Mouse (Mus musculus) forebrain, embryonic 16.5 days (tissue): ENCODE results near the gene Slc7a6. TPM values are rescaled to one million over a fixed set of nuclear protein-coding genes. Genes with fewer than 3 reads are reported as not detected.

Experiments
- ATAC-seq: fragments of 200-750 bp; cut with Nextera tagmentation; 2 replicates; pipeline ENCODE4 v1.8.0; 2017; ENCODE audit warnings: mild to moderate bottlenecking, moderate library complexity
- H3K27ac ChIP-seq: fragments of 300-500 bp; sonication (generic); 2 replicates; pipeline ENCODE4 v1.5.1; 2014; ENCODE audit warnings: low read length, control low read depth
- H3K27me3 ChIP-seq: fragments of 300-500 bp; sonication (generic); replicated peaks from 2 replicates; pipeline ENCODE4 v1.6.1; 2014; ENCODE audit warnings: low read length; ENCODE audit not compliant: control insufficient read depth, insufficient read depth
- H3K36me3 ChIP-seq: fragments of 300-500 bp; sonication (generic); 2 replicates; pipeline ENCODE4 v1.6.1; 2014; ENCODE audit not compliant: control insufficient read depth, insufficient read depth
- H3K4me1 ChIP-seq: fragments of 300-500 bp; sonication (generic); replicated peaks from 2 replicates; pipeline ENCODE4 v1.6.1; 2014; ENCODE audit warnings: low read length; ENCODE audit not compliant: control insufficient read depth, insufficient read depth
- H3K4me2 ChIP-seq: fragments of 300-500 bp; sonication (generic); 2 replicates; pipeline ENCODE4 v1.6.1; 2014; ENCODE audit warnings: mild to moderate bottlenecking, low read length, control low read depth
- H3K4me3 ChIP-seq: fragments of 300-500 bp; sonication (generic); replicated peaks from 2 replicates; pipeline ENCODE4 v1.5.1; 2014; ENCODE audit warnings: mild to moderate bottlenecking, low read length, control low read depth
- H3K9ac ChIP-seq: fragments of 300-500 bp; sonication (generic); replicated peaks from 2 replicates; pipeline ENCODE4 v1.6.1; 2014; ENCODE audit warnings: low read depth, low read length, control low read depth
- H3K9me3 ChIP-seq: fragments of 300-500 bp; sonication (generic); 2 replicates; pipeline ENCODE4 v1.6.1; 2016; ENCODE audit warnings: low read length; ENCODE audit not compliant: control insufficient read depth
- WGBS: fragments of 180-500 bp; shearing (Covaris S2); extraction: QIAGEN DNeasy Blood & Tissue Kit; methylation state at CpG from one replicate; pipeline ENCODE4 v1.1.7; 2014; 5-methylcytosine and 5-hydroxymethylcytosine counted together
- polyA plus RNA-seq: library from polyadenylated mRNA; unstranded; fragments of >200 nt; fragmentation: Nextera tagmentation; extraction: Ambion mirVana; gene quantifications from 2 replicates; pipeline ENCODE4 v1.2.1, GENCODE M21; 2015

Gene Slc7a6
- 49.3 and 58.4 TPM in 2 replicates for polyA plus RNA-seq

DNA sequence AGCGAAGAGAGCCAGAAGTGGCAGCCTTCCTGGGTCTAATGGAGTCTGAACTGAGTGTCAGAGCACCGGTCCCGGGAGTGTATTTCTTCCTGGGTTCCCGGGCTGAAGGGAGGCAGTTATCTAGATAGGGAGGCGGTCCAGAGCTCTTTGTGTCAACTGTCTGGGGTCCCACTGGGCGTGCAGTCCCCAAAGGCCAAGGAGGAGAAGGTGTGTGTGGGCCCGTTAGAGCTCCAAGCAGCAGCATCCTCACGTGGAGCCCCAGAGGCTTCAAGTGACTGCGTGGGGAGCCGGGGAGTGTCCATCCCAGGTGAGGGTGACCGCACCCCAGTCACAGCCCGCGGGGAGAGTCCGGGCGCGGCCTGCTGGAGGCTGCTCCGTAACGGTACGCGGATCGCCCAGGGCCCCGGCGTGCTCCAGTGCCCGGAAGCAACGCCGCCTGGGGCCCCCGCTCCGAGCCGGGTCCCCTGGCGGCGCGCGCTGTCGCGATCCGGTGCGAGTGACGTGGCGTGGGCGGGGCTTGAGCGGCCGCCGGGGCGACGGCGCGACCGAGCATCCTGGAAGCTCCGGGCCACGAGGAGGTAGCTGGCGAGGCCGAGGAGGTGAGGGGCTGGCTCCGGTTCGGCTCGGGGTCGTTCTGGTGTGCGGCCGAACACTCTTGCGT is at the start of gene Slc7a6:
Gene Slc7a6, plus strand, starts transcription at position 502 of the 661 bp plus-strand sequence.
- Histone ChIP-seq H3K4me2 (peak within 1 kb of the TSS; percentile 74), H3K9me3 (no peaks in the 10 kb centered on the region), H3K27me3 (no peaks in the 10 kb centered on the region), H3K27ac (peak within 1 kb of the TSS; percentile 92), H3K4me3 (peak within 1 kb of the TSS; percentile 87), H3K9ac (peak within 1 kb of the TSS; percentile 95), H3K36me3 (no peaks in the 10 kb centered on the region; the same call in 1 of the 2 replicates), H3K4me1 (peaks cover 13% of the 10 kb centered on the region)
- WGBS: 0% methylated on average over 54 of the region's 59 CpGs
- peak; percentile 93 for ATAC-seq

- Histone ChIP-seq H3K36me3 (0 out of 2 replicates have a peak, but pooled peaks cover under 1% of the 10 kb centered on the region), H3K27ac (no peak overlapping the region), H3K4me2 (no peak overlapping the region), H3K4me3 (no peak overlapping the region), H3K9ac (no peak overlapping the region), H3K27me3 (no peaks in the 10 kb centered on the region), H3K9me3 (no peaks in the 10 kb centered on the region), H3K4me1 (no peaks in the 10 kb centered on the region)
- ATAC-seq: no peak
- WGBS: 84% methylated on average over 3 of the region's 3 CpGs
Measured at GRCm38 (mm10) chr8:106123443-106123842, 45.2 kb upstream of the Slc7a6 start.

DNA sequence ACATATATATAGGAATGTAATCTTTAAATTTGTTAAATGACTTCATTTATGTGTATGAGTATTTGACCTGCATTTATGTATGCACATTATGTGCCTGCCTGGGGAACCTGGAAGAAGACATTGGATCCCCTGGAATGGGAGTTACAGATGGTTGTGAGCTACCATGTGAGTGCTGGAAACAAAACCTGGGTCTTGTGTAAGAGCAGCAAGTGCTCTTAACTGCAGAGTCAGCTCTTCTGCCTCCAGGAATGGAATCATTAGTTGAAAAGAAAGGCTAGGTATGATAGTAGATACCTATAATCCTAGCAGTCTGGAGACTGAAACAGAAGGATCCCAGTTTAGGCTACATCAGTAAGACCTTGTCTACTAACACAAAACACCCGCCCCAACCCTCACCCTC is 42.6 kb upstream of the Slc7a6 start:
- peaks cover 5% of the 10 kb centered on the region; the same call in 1 of the 2 replicates for H3K36me3 ChIP-seq
- H3K9ac ChIP-seq: no peak overlapping the region
- H3K27ac ChIP-seq: no peak overlapping the region
- H3K4me2 ChIP-seq: no peak overlapping the region
- WGBS: 85% methylated on average over 1 of the region's 1 CpGs
- no peaks in the 10 kb centered on the region for H3K9me3 ChIP-seq
- H3K4me1 ChIP-seq: no peaks in the 10 kb centered on the region
- no peak for ATAC-seq
- no peaks in the 10 kb centered on the region for H3K27me3 ChIP-seq
- no peak overlapping the region for H3K4me3 ChIP-seq

- H3K27ac ChIP-seq: no peak overlapping the region
- 78% methylated on average over 3 of the region's 3 CpGs for WGBS
- peaks cover 5% of the 10 kb centered on the region; the same call in 1 of the 2 replicates for H3K36me3 ChIP-seq
- H3K4me2 ChIP-seq: no peak overlapping the region
- no peaks in the 10 kb centered on the region for H3K27me3 ChIP-seq
- no peak overlapping the region for H3K4me3 ChIP-seq
- H3K9ac ChIP-seq: no peak overlapping the region
- H3K9me3 ChIP-seq: no peaks in the 10 kb centered on the region
- H3K4me1 ChIP-seq: no peaks in the 10 kb centered on the region
- no peak for ATAC-seq
Measured at GRCm38 (mm10) chr8:106127054-106127453, 41.6 kb upstream of the Slc7a6 start.

- no peak for ATAC-seq
- no peak overlapping the region for H3K9ac ChIP-seq
- no peaks in the 10 kb centered on the region for H3K4me1 ChIP-seq
- peaks cover 5% of the 10 kb centered on the region; the same call in 1 of the 2 replicates for H3K36me3 ChIP-seq
- no peak overlapping the region for H3K4me3 ChIP-seq
- no peaks in the 10 kb centered on the region for H3K9me3 ChIP-seq
- WGBS: 90% methylated on average over 10 of the region's 10 CpGs
- H3K4me2 ChIP-seq: no peak overlapping the region
- H3K27me3 ChIP-seq: no peaks in the 10 kb centered on the region
- H3K27ac ChIP-seq: no peak overlapping the region
Measured at GRCm38 (mm10) chr8:106127882-106128410, 40.7 kb upstream of the Slc7a6 start.

DNA sequence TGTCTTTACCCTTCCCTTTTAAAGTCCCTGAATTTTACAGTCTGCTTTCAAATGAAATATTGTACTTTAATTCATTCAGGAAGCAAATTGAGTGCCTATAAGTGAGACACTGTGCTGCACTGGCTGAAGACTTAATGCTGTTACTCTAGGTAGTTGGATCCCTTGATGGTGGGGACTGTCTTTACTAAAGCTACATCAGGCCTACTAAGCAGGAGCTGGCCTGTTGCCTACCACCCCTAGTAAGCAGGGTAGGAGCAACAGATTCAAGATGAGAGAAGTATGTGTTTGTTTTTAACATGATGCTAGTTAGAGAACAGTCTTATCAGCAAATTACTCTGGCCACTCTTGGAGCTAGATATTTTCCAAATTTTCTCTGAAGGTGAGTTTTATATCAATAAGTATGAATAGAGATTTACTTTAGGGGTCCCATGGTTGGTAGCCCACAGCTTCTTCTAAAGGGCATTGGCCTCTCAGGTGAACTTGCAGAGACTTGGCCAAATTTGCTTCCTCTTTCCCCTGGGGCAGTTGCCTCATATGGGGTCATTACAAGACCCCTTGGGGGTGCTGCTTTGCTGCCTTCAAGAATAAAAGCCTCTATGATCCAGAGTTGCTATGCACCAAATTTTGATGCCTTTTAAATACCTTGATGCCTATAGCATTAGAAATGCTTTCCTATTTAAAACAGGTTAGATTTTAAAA is 39.3 kb upstream of the Slc7a6 start:
- no peak overlapping the region for H3K4me3 ChIP-seq
- H3K27ac ChIP-seq: no peak overlapping the region
- no peak overlapping the region for H3K9ac ChIP-seq
- H3K9me3 ChIP-seq: no peaks in the 10 kb centered on the region
- H3K36me3 ChIP-seq: peaks cover 5% of the 10 kb centered on the region; the same call in 1 of the 2 replicates
- no peak overlapping the region for H3K4me2 ChIP-seq
- peaks cover 7% of the 10 kb centered on the region for H3K27me3 ChIP-seq
- no peaks in the 10 kb centered on the region for H3K4me1 ChIP-seq
- no peak for ATAC-seq

- Histone ChIP-seq H3K4me3 (no peak overlapping the region), H3K4me2 (no peak overlapping the region), H3K4me1 (no peaks in the 10 kb centered on the region), H3K9me3 (no peaks in the 10 kb centered on the region), H3K27me3 (peaks cover 13% of the 10 kb centered on the region), H3K36me3 (peaks cover 5% of the 10 kb centered on the region; the same call in 1 of the 2 replicates), H3K27ac (no peak overlapping the region), H3K9ac (no peak overlapping the region)
- ATAC-seq: no peak
- WGBS: 92% methylated on average over 2 of the region's 2 CpGs
Measured at GRCm38 (mm10) chr8:106129997-106130396, 38.7 kb upstream of the Slc7a6 start.

DNA sequence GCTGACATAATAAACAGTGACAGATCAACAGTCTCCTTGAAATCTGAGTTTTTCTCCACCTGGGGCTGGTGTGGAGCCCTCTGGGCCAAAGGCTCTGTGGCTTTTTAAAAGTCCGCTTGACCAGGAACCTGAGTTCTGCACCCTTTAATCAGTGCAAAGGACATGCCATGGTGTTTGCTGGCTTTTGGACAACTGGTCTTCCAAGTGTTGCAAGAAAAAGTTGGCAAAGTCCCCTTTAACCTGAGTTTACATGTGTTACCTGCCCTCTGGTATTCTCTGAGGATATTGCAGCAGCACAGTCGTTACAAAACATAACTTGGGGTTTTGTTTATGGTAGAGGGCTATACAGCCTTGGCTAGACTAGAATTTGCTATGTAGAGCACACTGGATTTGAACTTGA is 38.2 kb upstream of the Slc7a6 start:
- Histone ChIP-seq H3K36me3 (peaks cover 5% of the 10 kb centered on the region; the same call in 1 of the 2 replicates), H3K27ac (no peak overlapping the region), H3K27me3 (peaks cover 18% of the 10 kb centered on the region), H3K4me2 (no peak overlapping the region), H3K9me3 (no peaks in the 10 kb centered on the region), H3K4me3 (no peak overlapping the region), H3K4me1 (no peaks in the 10 kb centered on the region), H3K9ac (no peak overlapping the region)
- ATAC-seq: no peak
- WGBS: 93% methylated on average over 2 of the region's 2 CpGs

GRCm38 (mm10) chr8:106131021-106131420 is 37.6 kb upstream of the Slc7a6 start:
- Histone ChIP-seq H3K27me3 (peaks cover 22% of the 10 kb centered on the region), H3K4me1 (no peaks in the 10 kb centered on the region), H3K27ac (no peak overlapping the region), H3K9me3 (no peaks in the 10 kb centered on the region), H3K36me3 (peaks cover 5% of the 10 kb centered on the region; the same call in 1 of the 2 replicates), H3K9ac (no peak overlapping the region), H3K4me3 (no peak overlapping the region), H3K4me2 (no peak overlapping the region)
- 95% methylated on average over 4 of the region's 4 CpGs for WGBS
- no peak for ATAC-seq
